Comparison of ENCODE assay signal across 8 mouse cellular contexts in the genomic region with DNA sequence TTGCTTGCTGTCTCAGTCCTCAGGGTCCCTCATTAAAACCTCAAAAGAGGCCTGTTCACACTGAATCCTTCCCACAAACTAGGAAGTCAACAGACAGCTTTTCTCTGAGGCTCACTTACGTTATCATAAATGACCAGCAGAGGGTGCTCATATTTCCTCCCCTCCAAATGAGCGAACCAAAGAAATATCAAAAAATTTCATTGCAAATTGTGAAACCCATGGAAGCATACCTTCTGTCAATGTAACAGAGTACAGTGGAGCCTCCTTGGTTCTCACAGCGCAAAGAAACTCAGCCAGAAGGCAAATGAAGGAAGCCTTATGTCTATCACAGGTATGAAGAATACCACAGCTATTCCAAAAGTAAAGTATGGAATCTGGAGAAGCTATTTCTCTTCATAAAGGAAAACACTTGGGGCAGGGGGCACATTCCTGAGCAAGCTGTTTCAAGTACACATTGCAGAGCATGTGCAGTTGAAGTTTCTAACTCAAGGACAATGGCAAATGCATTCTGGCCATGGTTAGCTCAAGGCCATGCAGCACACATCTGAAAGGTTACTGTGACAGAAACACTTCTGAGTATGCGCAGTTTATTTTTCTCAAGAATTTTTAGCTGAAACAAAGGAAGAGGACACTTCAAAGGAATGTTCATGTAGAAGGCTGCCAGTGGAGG.
A peak's percentile ranks its signal among the peaks of the same experiment; 100 is the strongest.
DNase-seq lines count a peak whose midpoint lies in the region; ATAC-seq and TF ChIP-seq lines count a peak whose summit lies in the region.

No protein-coding gene starts in this region.

- ATAC-seq in cerebellum, adult (ENCODE audit: insufficient number of reproducible peaks, low FRiP score, low TSS enrichment) = 0 out of 2 replicates have a peak, but pooled peaks have one; percentile 26

- no peak for TF ChIP-seq POLR2A in brain, embryonic 14.5 days (IDR thresholded peaks at IDR 0.05; ENCODE audit: borderline replicate concordance, extremely low read depth, insufficient read depth, insufficient read length, poor library complexity, severe bottlenecking)

- no peak for DNase-seq in cerebellum, adult 9-11 months
- peak; percentile 21 to 22 for DNase-seq in left cerebral cortex, adult 2 months (ENCODE audit: extremely low spot score in 1 of 2, low spot score in 2 of 2)
- no peak for DNase-seq in left cerebral cortex, postnatal 4 days
- peak; percentile 34 for DNase-seq in brain, embryonic 14.5 days (ENCODE audit: low read depth)
- DNase-seq in layer of hippocampus, adult 9-10 months (ENCODE audit: low spot score) = peak; percentile 69
- no peak for DNase-seq in thymus, postnatal 0 days (ENCODE audit: low spot score)
- no peak for DNase-seq in spleen, adult 18-20 months

- no peak overlapping the region for H3K27ac ChIP-seq in left cerebral cortex, adult 2 months

- peak; percentile 72 for TF ChIP-seq CTCF in left cerebral cortex, adult 2 months (IDR thresholded peaks at IDR 0.05)
- peak; percentile 29; the same call in 1 of the 2 replicates for TF ChIP-seq CTCF in brain, embryonic 14.5 days (IDR thresholded peaks at IDR 0.05; ENCODE audit: borderline replicate concordance, extremely low read depth, insufficient read depth, insufficient read length)

- H3K4me3 ChIP-seq in left cerebral cortex, adult 2 months = no peak overlapping the region

- intact Hi-C loops in left cerebral cortex, adult 2 months (cut with DNase I) = no loop called here
- intact Hi-C loops in left cerebral cortex, postnatal 4 days (cut with DNase I) = loop anchor here (5.0 kb wide), 1 partner anchor 99 kb away; the partner anchor contains the start of gene Lamb1

Comparison
In these comparisons a context has a peak if more than half of its experiments do, and no peak if none do; other contexts are left out.
1. DNase-seq: peak in left cerebral cortex, adult 2 months (2 of 2), brain, embryonic 14.5 days (single experiment) and layer of hippocampus, adult 9-10 months (single experiment); none in cerebellum, adult 9-11 months (single experiment), left cerebral cortex, postnatal 4 days (single experiment), thymus, postnatal 0 days (single experiment) and spleen, adult 18-20 months (0 of 2).